Mouse (Mus musculus) stomach, postnatal 0 days (tissue): ENCODE results near the gene Gm21972.

Experiments used
- CTCF ChIP-seq: IDR thresholded peaks from 2 replicates; pipeline ENCODE4 v1.5.1; 2016; ENCODE audit warnings: antibody characterized with exemption, low read depth, mild to moderate bottlenecking, moderate library complexity
- EP300 ChIP-seq: optimal IDR thresholded peaks from 2 replicates; pipeline ENCODE3; 2016; ENCODE audit warnings: antibody characterized with exemption

GRCm38 (mm10) chr1:86111779-86112178 is 21.7 kb upstream of the Gm21972 start, which contains the start of gene Htr2b:
- TF ChIP-seq EP300 = no peak
- peak; percentile 38 for TF ChIP-seq CTCF
